Mouse (Mus musculus) myocyte (in vitro differentiated cells): ENCODE measurements around the gene Fam32a. TPM values are rescaled to one million over a fixed set of nuclear protein-coding genes. Genes with fewer than 3 reads are reported as not detected.

ENCODE experiments used
- H3K27me3 ChIP-seq: one replicate; pipeline ENCODE4 v1.6.1; 2011; ENCODE audit not compliant: control insufficient read depth, insufficient read depth, insufficient read length
- H3K36me3 ChIP-seq: one replicate; pipeline ENCODE4 v1.6.1; 2011; ENCODE audit not compliant: control insufficient read depth, insufficient read depth
- H3K4me2 ChIP-seq: one replicate; pipeline ENCODE4 v1.6.1; 2011; ENCODE audit warnings: low read depth, control low read depth
- H3K4me3 ChIP-seq: one replicate; pipeline ENCODE4 v1.5.1; 2011; ENCODE audit warnings: mild to moderate bottlenecking, control low read depth, moderate library complexity
- H3K79me2 ChIP-seq: one replicate; pipeline ENCODE4 v1.6.1; 2011; ENCODE audit not compliant: control insufficient read depth, insufficient read depth
- H3ac ChIP-seq: one replicate; pipeline ENCODE4 v1.6.1; 2011; ENCODE audit not compliant: control insufficient read depth, insufficient read length
- CEBPB ChIP-seq: IDR thresholded peaks from 2 replicates; pipeline ENCODE4 v1.6.1; 2011; ENCODE audit warnings: mild to moderate bottlenecking, moderate library complexity; ENCODE audit not compliant: poor library complexity, insufficient read depth, severe bottlenecking
- E2F4 ChIP-seq: IDR thresholded peaks from one replicate; pipeline ENCODE4 v1.6.1; 2011; ENCODE audit warnings: mild to moderate bottlenecking, control low read depth, moderate library complexity; ENCODE audit not compliant: insufficient read depth
- MAX ChIP-seq: IDR thresholded peaks from one replicate; pipeline ENCODE4 v1.6.1; 2011; ENCODE audit warnings: low read depth, mild to moderate bottlenecking, control low read depth
- MYOD1 ChIP-seq, 3 experiments: IDR thresholded peaks; one replicate each; pipeline ENCODE4 v1.6.1; 2011; ENCODE audit warnings: control low read depth in 2 of 3, low read depth in 2 of 3, mild to moderate bottlenecking in 2 of 3, moderate library complexity in 1 of 3; ENCODE audit not compliant: insufficient read length in 2 of 3, control insufficient read depth in 1 of 3
- MYOG ChIP-seq, 3 experiments: IDR thresholded peaks; one replicate each; pipeline ENCODE4 v1.6.1; 2011; ENCODE audit warnings: control low read depth in 2 of 3, low read depth in 2 of 3, mild to moderate bottlenecking in 2 of 3; ENCODE audit not compliant: insufficient read length in 2 of 3, control insufficient read depth in 1 of 3, insufficient read depth in 1 of 3
- POLR2A ChIP-seq: IDR thresholded peaks from one replicate; pipeline ENCODE4 v1.6.1; 2011; ENCODE audit warnings: low read depth, mild to moderate bottlenecking, control low read depth, moderate library complexity; ENCODE audit not compliant: insufficient read length
- POLR2AphosphoS2 ChIP-seq: IDR thresholded peaks from one replicate; pipeline ENCODE4 v1.6.1; 2011; ENCODE audit warnings: low read depth, control low read depth; ENCODE audit not compliant: insufficient read length
- REST ChIP-seq: IDR thresholded peaks from one replicate; pipeline ENCODE4 v1.6.1; 2011; ENCODE audit warnings: mild to moderate bottlenecking, control low read depth, moderate library complexity; ENCODE audit not compliant: insufficient read depth, insufficient read length
- SRF ChIP-seq: IDR thresholded peaks from one replicate; pipeline ENCODE4 v1.6.1; 2011; ENCODE audit warnings: low read depth; ENCODE audit not compliant: control insufficient read depth, insufficient read length
- TCF12 ChIP-seq: IDR thresholded peaks from one replicate; pipeline ENCODE4 v1.6.1; 2011; ENCODE audit warnings: mild to moderate bottlenecking, control low read depth; ENCODE audit not compliant: poor library complexity, insufficient read depth, severe bottlenecking
- TCF3 ChIP-seq: IDR thresholded peaks from one replicate; pipeline ENCODE4 v1.6.1; 2011; ENCODE audit warnings: low read depth, control low read depth; ENCODE audit not compliant: insufficient read length
- USF1 ChIP-seq: IDR thresholded peaks from one replicate; pipeline ENCODE4 v1.6.1; 2011; ENCODE audit warnings: low read depth, mild to moderate bottlenecking, control low read depth, moderate library complexity
- polyA plus RNA-seq: library from polyadenylated mRNA; unstranded; fragments of >200 nt; fragmentation: generic; extraction: Trizol; gene quantifications from one replicate; pipeline ENCODE4 v1.2.1, GENCODE M21; 2012; ENCODE audit warnings: missing spikeins

Fam32a gene
- polyA plus RNA-seq, 1 experiment: 29.5 TPM

- no peak overlapping the region for H3ac ChIP-seq
- no peaks in the 10 kb centered on the region for H3K27me3 ChIP-seq
- H3K79me2 ChIP-seq: no peaks in the 10 kb centered on the region
- H3K4me2 ChIP-seq: no peak overlapping the region
- TF ChIP-seq CEBPB (no peak), REST (no peak), SRF (no peak), MYOD1 (IDR thresholded peaks at IDR 0.05; ENCODE audit: control insufficient read depth in 1 of 3, insufficient read length in 2 of 3, low read depth in 2 of 3) (no peak), MYOG (IDR thresholded peaks at IDR 0.05; ENCODE audit: control insufficient read depth in 1 of 3, insufficient read depth in 1 of 3, insufficient read length in 2 of 3, low read depth in 2 of 3) (no peak), TCF3 (no peak), TCF12 (no peak), E2F4 (no peak), USF1 (no peak), POLR2A (no peak), MAX (no peak), POLR2AphosphoS2 (no peak)
- H3K4me3 ChIP-seq: no peak overlapping the region
- H3K36me3 ChIP-seq: no peaks in the 10 kb centered on the region
These were observed 43.9 kb downstream of the Fam32a start for GRCm38 (mm10) chr8:72263451-72263850.

- no peak for TF ChIP-seq MAX
- Histone ChIP-seq H3K27me3 (no peaks in the 10 kb centered on the region), H3K4me3 (no peak overlapping the region)
These were observed 45.8 kb downstream of the Fam32a start for GRCm38 (mm10) chr8:72265342-72265741.

DNA sequence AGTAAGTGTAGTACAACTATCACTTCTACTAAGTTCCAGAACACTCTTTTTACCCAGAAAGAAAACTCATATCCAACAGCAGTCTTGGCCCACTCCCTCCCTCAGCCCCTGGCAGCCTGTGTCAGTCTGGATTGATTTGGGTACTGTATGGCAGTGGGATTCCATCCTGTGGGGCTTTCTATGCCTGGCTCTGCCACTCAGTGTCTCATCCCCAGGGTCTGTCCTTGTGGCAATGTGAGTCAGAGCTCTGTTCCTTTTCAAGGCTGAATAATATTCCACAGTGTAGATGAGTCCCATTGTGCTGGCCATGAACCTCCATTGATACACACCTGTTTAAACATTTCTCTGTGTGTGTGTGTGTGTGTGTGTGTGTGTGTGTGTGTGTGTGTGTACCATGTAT is 47.1 kb downstream of the Fam32a start:
- H3K79me2 ChIP-seq: no peaks in the 10 kb centered on the region
- TF ChIP-seq E2F4 (no peak), REST (no peak), MYOG (IDR thresholded peaks at IDR 0.05; ENCODE audit: control insufficient read depth in 1 of 3, insufficient read depth in 1 of 3, insufficient read length in 2 of 3, low read depth in 2 of 3) (no peak), SRF (no peak)
- H3K4me2 ChIP-seq: no peak overlapping the region
- H3K36me3 ChIP-seq: no peaks in the 10 kb centered on the region
- H3K27me3 ChIP-seq: no peaks in the 10 kb centered on the region
- H3ac ChIP-seq: no peak overlapping the region
- no peak overlapping the region for H3K4me3 ChIP-seq

More at GRCm38 (mm10) chr8:72265342-72265741, 45.8 kb downstream of the Fam32a start:
- Histone ChIP-seq H3K4me2 (no peak overlapping the region), H3K79me2 (no peaks in the 10 kb centered on the region), H3ac (no peak overlapping the region), H3K36me3 (no peaks in the 10 kb centered on the region)

DNA sequence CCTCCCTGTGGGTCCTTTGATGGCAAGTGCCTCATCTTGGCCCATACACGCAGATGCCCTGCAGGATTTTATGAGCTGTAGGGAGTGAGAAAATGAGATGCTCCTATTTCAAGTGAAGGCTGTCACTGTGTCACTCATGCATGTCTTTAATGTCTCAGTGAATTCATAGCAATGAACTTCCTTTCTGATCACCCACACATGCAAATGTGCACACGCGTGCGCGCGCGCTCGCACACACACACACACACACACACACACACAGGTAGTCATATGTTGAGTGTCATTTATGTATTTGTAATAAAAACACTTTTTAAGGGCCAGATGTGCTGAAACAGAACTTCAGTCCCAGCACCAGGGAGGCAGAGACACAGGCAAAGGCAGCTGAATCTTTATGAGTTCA is 47.6 kb downstream of the Fam32a start:
- Histone ChIP-seq H3K27me3 (no peaks in the 10 kb centered on the region), H3K4me3 (no peak overlapping the region), H3ac (no peak overlapping the region), H3K36me3 (no peaks in the 10 kb centered on the region), H3K4me2 (no peak overlapping the region), H3K79me2 (no peaks in the 10 kb centered on the region)
- TF ChIP-seq REST: no peak
- no peak for TF ChIP-seq MYOD1 (IDR thresholded peaks at IDR 0.05; ENCODE audit: control insufficient read depth in 1 of 3, insufficient read length in 2 of 3, low read depth in 2 of 3)
- TF ChIP-seq USF1: no peak
- TF ChIP-seq MYOG (IDR thresholded peaks at IDR 0.05; ENCODE audit: control insufficient read depth in 1 of 3, insufficient read depth in 1 of 3, insufficient read length in 2 of 3, low read depth in 2 of 3): no peak
- no peak for TF ChIP-seq POLR2AphosphoS2
- TF ChIP-seq TCF3: no peak
- no peak for TF ChIP-seq POLR2A
- TF ChIP-seq SRF: no peak

GRCm38 (mm10) chr8:72268356-72268755 is 48.8 kb downstream of the Fam32a start:
- no peak for TF ChIP-seq E2F4
- no peak for TF ChIP-seq POLR2AphosphoS2
- no peak for TF ChIP-seq REST
- TF ChIP-seq TCF3: no peak
- no peak for TF ChIP-seq CEBPB
- no peak for TF ChIP-seq SRF
- TF ChIP-seq MYOD1 (IDR thresholded peaks at IDR 0.05; ENCODE audit: control insufficient read depth in 1 of 3, insufficient read length in 2 of 3, low read depth in 2 of 3): no peak
- TF ChIP-seq USF1: no peak
- TF ChIP-seq MAX: no peak
- H3K36me3 ChIP-seq: no peaks in the 10 kb centered on the region
- H3K4me3 ChIP-seq: no peak overlapping the region
- H3K4me2 ChIP-seq: no peak overlapping the region
- H3K79me2 ChIP-seq: no peaks in the 10 kb centered on the region
- no peaks in the 10 kb centered on the region for H3K27me3 ChIP-seq
- no peak overlapping the region for H3ac ChIP-seq
